Mouse (Mus musculus) left cerebral cortex, adult 8-10 months (tissue): ENCODE results near the gene Klhl31. TPM values are rescaled to one million over a fixed set of nuclear protein-coding genes. Genes with fewer than 3 reads are reported as not detected.

Experiments
- DNase-seq, 2 experiments: peaks; one replicate each; pipeline ENCODE4 v3.0.0; 2022; ENCODE audit warnings: low spot score in 2 of 2
- total RNA-seq, 4 experiments: library from RNA; stranded (reverse); gene quantifications; 2 replicates each; pipeline ENCODE4 v1.2.4; 2022

Gene Klhl31
- total RNA-seq, 4 experiments from 2014 or later: 0.14 to 0.43 (median 0.29) TPM

DNA sequence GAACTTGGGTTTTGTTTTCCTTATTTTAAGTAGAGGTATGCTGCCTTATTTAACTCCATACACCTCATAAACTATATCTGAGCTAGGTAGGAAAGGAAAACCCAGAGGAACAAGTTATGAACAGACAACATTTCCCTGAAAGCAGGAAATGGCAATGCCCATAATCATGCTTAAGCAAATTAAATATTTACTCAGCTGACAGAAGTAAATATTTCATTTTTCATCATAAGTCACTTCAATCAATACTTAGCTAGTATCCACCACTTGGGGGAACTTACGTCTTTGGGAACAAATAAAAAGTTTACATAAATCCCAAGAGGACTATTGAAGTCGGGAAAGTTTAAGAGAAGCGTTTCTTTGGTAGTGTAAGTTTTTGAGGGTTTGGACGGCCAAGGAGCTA lies 67.2 kb downstream of the Klhl31 start:
- no peak for DNase-seq

DNA sequence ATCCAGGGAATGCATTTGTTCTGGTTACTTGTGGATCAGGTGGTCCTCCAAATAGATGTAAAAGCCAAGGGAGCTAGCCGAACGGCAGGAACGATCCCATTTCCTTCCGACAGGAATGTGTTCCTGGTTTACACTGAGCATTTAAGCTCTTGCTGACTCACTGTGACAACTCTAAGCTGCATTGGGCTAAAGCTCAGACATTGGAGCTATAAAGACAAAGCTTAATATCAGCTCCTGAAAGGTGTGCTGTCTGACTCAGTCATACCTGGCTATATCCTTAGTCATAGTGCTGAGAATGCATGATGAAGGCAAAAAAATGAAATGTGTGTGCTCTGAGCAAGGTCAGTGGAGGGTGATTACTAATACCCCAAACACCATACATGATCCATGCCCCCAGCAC lies 67.8 kb downstream of the Klhl31 start:
- DNase-seq: no peak

DNA sequence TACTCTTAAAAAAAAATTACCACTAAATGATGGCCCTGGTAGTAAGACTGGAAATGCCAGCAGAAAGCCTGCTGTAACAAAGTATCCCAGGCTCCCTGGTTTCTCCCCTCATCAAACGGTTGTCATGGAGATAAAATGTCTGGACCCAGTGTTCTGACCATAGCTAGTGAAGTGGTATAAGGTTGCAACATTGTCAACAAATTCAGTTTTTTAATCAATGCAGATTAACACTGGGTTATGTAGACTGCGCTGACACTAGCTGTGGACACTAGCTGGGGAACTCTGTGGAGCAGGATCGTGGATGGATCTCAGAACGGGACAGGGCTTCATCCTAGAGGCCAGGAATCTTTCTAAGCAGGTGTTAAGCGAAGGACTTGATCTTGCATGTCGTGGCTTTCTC lies 70.2 kb downstream of the Klhl31 start:
- no peak for DNase-seq

DNA sequence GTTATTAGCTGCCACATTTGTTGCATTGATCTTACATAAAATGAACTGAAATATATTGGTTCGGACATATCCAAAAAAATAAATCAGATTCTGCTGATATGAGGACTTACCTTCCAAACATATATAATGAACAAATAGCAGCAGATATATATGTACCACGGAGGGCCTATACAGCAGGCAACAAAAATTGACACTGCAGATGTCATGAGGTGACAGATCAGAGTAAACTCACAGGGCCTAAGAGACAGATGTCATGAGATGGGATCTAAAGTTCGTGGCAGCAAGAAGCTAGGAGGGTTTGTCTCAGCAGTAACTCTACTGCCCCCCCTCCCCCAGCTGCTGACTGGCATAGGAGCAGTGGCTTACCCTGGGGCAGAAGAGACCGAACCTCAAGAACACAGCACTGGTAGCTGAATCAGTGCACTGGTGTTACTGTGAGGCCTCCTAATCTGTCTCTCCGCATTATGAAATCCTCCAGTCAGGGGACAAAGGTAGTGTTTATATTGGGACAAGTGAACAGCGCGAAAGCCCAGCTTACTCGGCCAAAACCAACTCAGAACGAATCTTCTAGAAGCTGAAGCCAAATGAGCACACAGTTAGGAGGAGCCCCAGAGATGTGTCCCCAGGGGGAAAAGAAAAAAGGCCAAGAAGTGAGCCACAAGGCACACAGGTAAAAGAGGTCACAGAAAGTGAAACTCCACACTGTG lies 71.3 kb downstream of the Klhl31 start:
- DNase-seq: no peak

DNA sequence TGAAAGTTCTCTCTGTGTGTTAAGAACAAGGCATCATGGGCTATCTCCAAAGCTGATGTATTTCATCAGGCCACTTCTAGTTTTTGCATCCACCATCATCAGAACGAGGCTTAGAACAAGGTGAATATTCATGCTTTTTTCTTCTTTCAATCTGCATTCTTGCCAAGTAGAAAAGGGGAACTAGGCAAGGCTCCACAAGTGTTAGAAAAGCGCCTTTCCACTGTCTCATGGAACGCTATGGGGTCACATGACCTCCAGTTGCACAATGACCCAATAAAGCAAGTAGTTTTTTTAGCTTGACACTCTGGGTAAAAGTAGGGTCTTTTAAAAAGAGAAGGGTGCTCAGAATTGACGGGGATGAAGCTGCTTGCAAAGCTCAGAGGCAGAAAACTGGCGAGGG lies 72.7 kb downstream of the Klhl31 start:
- no peak for DNase-seq

Other genes with a start within 250 kb of the Klhl31 start
- 10 to 100 TPM in 1 of 4 experiments, 1 to 10 TPM in 3; 9.5 to 10.3 (median 9.7) TPM for gene Lrrc1, start 91.6 kb upstream of the Klhl31 start, total RNA-seq
- gene Gclc, start 118.0 kb downstream of the Klhl31 start, total RNA-seq: 10 to 100 TPM; 45.7 to 50.4 (median 49.4) TPM